Mouse (Mus musculus) ES-E14 (cell line): ENCODE measurements around the gene Pakap.

Experiments
- CHD2 ChIP-seq: IDR thresholded peaks from 2 replicates; pipeline ENCODE4 v1.6.1; 2014; ENCODE audit warnings: mild to moderate bottlenecking, low read depth, low read length, inconsistent platforms
- HCFC1 ChIP-seq: IDR thresholded peaks from 2 replicates; pipeline ENCODE4 v1.6.1; 2012; ENCODE audit warnings: low read length, inconsistent platforms, borderline replicate concordance; ENCODE audit not compliant: insufficient read depth
- MAFK ChIP-seq: IDR thresholded peaks from 2 replicates; pipeline ENCODE4 v1.6.1; 2014; ENCODE audit warnings: mild to moderate bottlenecking, low read depth, low read length, inconsistent platforms; ENCODE audit not compliant: insufficient read depth
- ZC3H11A ChIP-seq: IDR thresholded peaks from 2 replicates; pipeline ENCODE4 v1.6.1; 2012; ENCODE audit warnings: low read depth, mild to moderate bottlenecking, inconsistent platforms, low read length, borderline replicate concordance
- ZNF384 ChIP-seq: IDR thresholded peaks from 2 replicates; pipeline ENCODE4 v1.6.1; 2012; ENCODE audit warnings: low read depth, low read length, inconsistent platforms

DNA sequence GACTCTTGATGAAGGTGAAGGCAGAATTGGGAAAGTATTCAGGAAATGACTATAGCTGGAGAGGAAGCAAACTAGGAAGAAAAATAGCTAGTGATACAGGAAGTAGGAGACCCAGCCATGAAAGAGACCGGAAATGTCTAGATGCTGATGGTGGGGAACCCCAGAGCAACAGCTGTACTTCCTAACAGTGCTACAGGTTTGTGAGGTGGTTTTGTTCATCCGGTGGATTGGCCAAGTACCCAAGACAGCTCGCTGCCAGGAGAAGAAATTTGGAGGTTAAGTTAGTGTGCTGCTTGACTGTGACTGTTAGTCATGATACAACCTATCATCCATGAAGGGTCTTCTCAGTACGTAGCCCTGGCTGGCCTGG is 245.6 kb downstream of the Pakap start:
- no peak for TF ChIP-seq MAFK
- TF ChIP-seq HCFC1, result no peak
- TF ChIP-seq ZNF384, result no peak
- no peak for TF ChIP-seq ZC3H11A
- TF ChIP-seq CHD2, result no peak
